Mouse (Mus musculus): ENCODE results near the gene Papss2. TPM values are rescaled to one million over a fixed set of nuclear protein-coding genes. Genes with fewer than 3 reads are reported as not detected.
A peak's percentile ranks its signal among the peaks of the same experiment; 100 is the strongest.

The Papss2 gene
- polyA plus RNA-seq, 1 experiment from 2014 or later = 29.6 TPM

DNA sequence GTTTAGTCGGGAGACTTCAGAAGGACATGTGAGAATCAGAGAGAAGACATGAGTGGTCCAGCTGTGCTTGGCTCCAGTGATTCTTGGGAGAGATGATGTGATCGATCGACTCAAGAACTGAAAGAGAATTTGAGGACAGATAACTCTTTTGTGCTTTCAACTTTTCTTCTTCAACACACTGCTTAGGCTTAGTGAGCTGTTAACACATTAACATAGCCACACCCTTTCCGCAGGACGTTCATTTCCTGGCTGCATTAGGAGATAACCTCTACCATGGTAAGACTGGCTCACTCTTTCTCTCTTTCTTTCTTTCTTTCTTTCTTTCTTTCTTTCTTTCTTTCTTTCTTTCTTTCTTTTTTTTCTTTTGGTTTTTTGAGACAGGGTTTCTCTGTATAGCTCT is 25.9 kb upstream of the Papss2 start:
- peak overlapping the region; percentile 36 for H3K4me2 ChIP-seq (ENCODE audit: low read depth, low read length)
- no peaks in the 10 kb centered on the region for H3K36me3 ChIP-seq (replicated peaks; ENCODE audit: insufficient read depth, low read length)
- no peak overlapping the region; the same call in 1 of the 2 replicates for H3K27ac ChIP-seq (ENCODE audit: low read depth)
- WGBS (ENCODE audit: insufficient replicate concordance) = 49% methylated on average over 5 of the region's 5 CpGs
- TF ChIP-seq CTCF (IDR thresholded peaks at IDR 0.05; ENCODE audit: low read depth) (no peak), EP300 (IDR thresholded peaks at IDR 0.05; ENCODE audit: low read depth) (no peak)
- no peak for DNase-seq
- H3K9ac ChIP-seq (replicated peaks) = no peak overlapping the region
- no peaks in the 10 kb centered on the region for H3K27me3 ChIP-seq (ENCODE audit: insufficient read depth, low read length)
- H3K4me3 ChIP-seq (ENCODE audit: low read depth, low read length) = no peak overlapping the region
- no peaks in the 10 kb centered on the region for H3K9me3 ChIP-seq (ENCODE audit: low read length)
- peak; percentile 77 for ATAC-seq
- peaks cover 20% of the 10 kb centered on the region for H3K4me1 ChIP-seq (ENCODE audit: insufficient read depth)

DNA sequence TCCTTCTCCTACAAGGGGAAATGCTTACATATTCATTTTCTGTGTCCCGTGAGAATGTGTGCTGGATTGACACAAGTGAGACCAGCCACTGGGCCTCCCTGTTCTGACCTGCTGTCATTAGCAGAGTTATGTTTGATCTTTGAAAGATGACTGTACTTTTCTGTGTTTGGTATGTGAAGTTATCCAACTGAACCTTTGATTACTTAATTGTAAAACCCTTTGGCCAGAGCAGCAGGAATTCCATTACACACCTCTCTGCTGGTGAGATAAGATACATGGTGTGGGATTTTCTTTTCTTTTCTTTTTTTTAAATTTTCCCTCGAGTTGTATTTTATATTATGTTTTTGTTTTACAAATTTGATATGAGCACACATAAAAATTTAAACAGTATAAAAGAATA is 23.4 kb upstream of the Papss2 start:
- ATAC-seq (no peak), DNase-seq (no peak)
- no peak overlapping the region for H3K27ac ChIP-seq (ENCODE audit: low read depth)
- WGBS (ENCODE audit: insufficient replicate concordance) = 66% methylated on average over 2 of the region's 2 CpGs
- H3K9me3 ChIP-seq (ENCODE audit: low read length) = no peaks in the 10 kb centered on the region
- H3K27me3 ChIP-seq (ENCODE audit: insufficient read depth, low read length) = no peaks in the 10 kb centered on the region
- no peak for TF ChIP-seq CTCF (IDR thresholded peaks at IDR 0.05; ENCODE audit: low read depth)
- no peak for TF ChIP-seq EP300 (IDR thresholded peaks at IDR 0.05; ENCODE audit: low read depth)
- peaks cover 20% of the 10 kb centered on the region for H3K4me1 ChIP-seq (ENCODE audit: insufficient read depth)
- no peak overlapping the region for H3K4me2 ChIP-seq (ENCODE audit: low read depth, low read length)
- no peak overlapping the region for H3K9ac ChIP-seq (replicated peaks)
- no peaks in the 10 kb centered on the region for H3K36me3 ChIP-seq (replicated peaks; ENCODE audit: insufficient read depth, low read length)
- no peak overlapping the region for H3K4me3 ChIP-seq (ENCODE audit: low read depth, low read length)

DNA sequence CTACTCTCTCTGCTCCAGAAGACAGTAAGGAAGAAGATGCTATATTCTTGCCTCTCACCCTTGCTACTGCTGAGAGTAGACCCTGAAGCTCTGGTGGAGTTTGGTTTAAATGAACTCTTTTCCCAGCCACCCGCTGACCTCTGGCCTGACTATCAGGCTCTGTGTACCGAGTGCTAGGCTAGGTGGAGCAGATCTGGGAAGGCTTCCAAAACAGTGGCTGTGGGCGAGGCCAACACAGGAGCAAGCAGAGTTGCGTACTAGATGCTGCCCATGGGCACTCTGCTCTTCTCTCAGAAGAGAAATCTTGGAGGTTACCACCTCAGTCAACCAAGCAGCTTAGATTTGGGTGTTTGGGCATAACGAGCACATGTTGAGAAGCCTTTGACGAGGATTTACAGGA is 22.3 kb upstream of the Papss2 start:
- no peaks in the 10 kb centered on the region for H3K36me3 ChIP-seq (replicated peaks; ENCODE audit: insufficient read depth, low read length)
- H3K9ac ChIP-seq (replicated peaks) = no peak overlapping the region
- ATAC-seq (peak; percentile 82), DNase-seq (peak; percentile 73)
- no peak overlapping the region for H3K4me2 ChIP-seq (ENCODE audit: low read depth, low read length)
- H3K4me1 ChIP-seq (ENCODE audit: insufficient read depth) = peaks cover 20% of the 10 kb centered on the region
- H3K27ac ChIP-seq (ENCODE audit: low read depth) = peak overlapping the region; percentile 68
- no peaks in the 10 kb centered on the region for H3K27me3 ChIP-seq (ENCODE audit: insufficient read depth, low read length)
- no peaks in the 10 kb centered on the region for H3K9me3 ChIP-seq (ENCODE audit: low read length)
- H3K4me3 ChIP-seq (ENCODE audit: low read depth, low read length) = no peak overlapping the region
- TF ChIP-seq CTCF (IDR thresholded peaks at IDR 0.05; ENCODE audit: low read depth) (no peak), EP300 (IDR thresholded peaks at IDR 0.05; ENCODE audit: low read depth) (no peak)
- WGBS (ENCODE audit: insufficient replicate concordance) = 52% methylated on average over 6 of the region's 6 CpGs

DNA sequence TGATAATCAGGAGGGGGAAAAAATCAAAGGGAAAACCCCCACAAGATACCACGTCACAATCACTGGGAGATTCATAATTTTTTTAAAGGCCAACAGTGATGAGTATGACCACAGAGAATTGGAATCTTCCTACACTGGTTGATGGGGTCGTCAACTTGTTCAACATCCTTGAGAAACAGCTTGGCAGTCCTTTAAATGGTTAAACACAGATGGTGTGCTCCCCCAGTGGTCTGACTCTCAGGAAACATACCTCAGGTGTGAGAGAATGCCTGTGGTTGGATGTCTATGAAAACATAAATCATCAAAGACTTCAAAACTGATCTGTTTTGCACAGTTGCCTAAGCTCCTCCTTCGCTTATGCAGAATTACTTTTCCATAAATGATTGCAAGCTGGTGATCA is 20.7 kb upstream of the Papss2 start:
- DNase-seq (no peak), ATAC-seq (no peak)
- TF ChIP-seq EP300 (IDR thresholded peaks at IDR 0.05; ENCODE audit: low read depth) (no peak), CTCF (IDR thresholded peaks at IDR 0.05; ENCODE audit: low read depth) (no peak)
- peaks cover 18% of the 10 kb centered on the region for H3K4me1 ChIP-seq (ENCODE audit: insufficient read depth)
- H3K27ac ChIP-seq (ENCODE audit: low read depth) = no peak overlapping the region
- H3K4me2 ChIP-seq (ENCODE audit: low read depth, low read length) = no peak overlapping the region
- no peaks in the 10 kb centered on the region for H3K9me3 ChIP-seq (ENCODE audit: low read length)
- WGBS (ENCODE audit: insufficient replicate concordance) = 79% methylated on average over 3 of the region's 3 CpGs
- H3K9ac ChIP-seq (replicated peaks) = no peak overlapping the region
- H3K27me3 ChIP-seq (ENCODE audit: insufficient read depth, low read length) = no peaks in the 10 kb centered on the region
- no peaks in the 10 kb centered on the region for H3K36me3 ChIP-seq (replicated peaks; ENCODE audit: insufficient read depth, low read length)
- no peak overlapping the region for H3K4me3 ChIP-seq (ENCODE audit: low read depth, low read length)

DNA sequence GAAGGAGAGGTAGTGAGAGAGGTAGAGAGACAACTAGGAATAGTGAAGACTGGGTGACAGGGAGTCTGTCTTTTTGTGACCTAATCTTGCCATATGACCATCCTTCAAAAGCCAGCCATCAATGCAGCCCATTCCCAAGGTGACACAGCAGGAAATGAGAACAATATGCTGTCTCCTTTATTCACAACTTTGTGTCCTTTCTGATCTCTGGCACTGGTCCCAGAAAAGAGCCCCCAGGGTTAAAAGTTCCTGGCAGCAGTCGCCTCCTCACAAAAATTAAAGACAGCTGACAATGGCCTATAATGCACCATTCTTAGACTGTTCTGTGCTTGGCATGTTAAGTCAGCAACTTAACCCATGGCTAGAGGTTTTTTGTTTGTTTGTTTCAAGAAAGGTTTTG is 17.8 kb upstream of the Papss2 start:
- 54% methylated on average over 1 of the region's 1 CpGs for WGBS (ENCODE audit: insufficient replicate concordance)

DNA sequence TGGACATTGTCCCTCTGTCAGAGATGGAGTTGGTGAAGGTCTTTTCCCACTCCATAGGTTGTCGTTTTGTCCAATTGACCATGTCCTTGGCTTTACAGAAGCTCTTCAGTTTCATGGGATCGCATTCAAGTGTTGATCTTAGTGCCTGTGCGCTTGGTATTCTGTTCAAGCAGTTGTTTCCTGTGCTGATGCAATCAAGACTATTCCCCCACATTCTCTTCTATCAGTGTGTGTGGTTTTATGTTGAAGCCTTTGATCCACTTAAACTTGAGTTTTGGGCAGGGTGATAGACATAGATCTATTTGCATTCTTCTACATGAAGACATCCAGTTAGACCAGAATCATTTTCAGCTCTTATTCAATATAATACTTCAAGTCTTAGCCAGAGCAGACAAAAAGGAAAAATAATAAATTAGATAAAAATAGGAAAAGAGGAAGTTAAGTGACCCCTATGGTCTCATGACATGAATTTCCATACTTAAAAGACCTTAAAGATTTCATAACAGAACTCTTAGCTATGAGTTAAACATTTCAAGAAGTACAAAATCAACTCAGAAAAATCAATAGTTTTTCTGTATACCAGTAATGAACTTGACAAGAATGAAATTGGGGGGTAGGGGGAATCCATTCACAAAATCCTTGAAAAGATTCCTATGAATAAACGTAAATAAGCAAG is 12.4 kb upstream of the Papss2 start:
- Histone ChIP-seq H3K4me2 (ENCODE audit: low read depth, low read length) (no peak overlapping the region), H3K4me3 (ENCODE audit: low read depth, low read length) (no peak overlapping the region), H3K9ac (replicated peaks) (no peak overlapping the region), H3K36me3 (replicated peaks; ENCODE audit: insufficient read depth, low read length) (no peaks in the 10 kb centered on the region), H3K4me1 (ENCODE audit: insufficient read depth) (0 out of 2 replicates have a peak, but pooled peaks cover 3% of the 10 kb centered on the region), H3K27me3 (ENCODE audit: insufficient read depth, low read length) (no peaks in the 10 kb centered on the region), H3K9me3 (ENCODE audit: low read length) (no peaks in the 10 kb centered on the region), H3K27ac (ENCODE audit: low read depth) (no peak overlapping the region)
- TF ChIP-seq EP300 (IDR thresholded peaks at IDR 0.05; ENCODE audit: low read depth) (no peak), CTCF (IDR thresholded peaks at IDR 0.05; ENCODE audit: low read depth) (no peak)
- ATAC-seq (no peak), DNase-seq (no peak)
- WGBS (ENCODE audit: insufficient replicate concordance) = 48% methylated on average over 4 of the region's 4 CpGs

More for the DNA sequence above, 17.8 kb upstream of the Papss2 start:
- H3K9me3 ChIP-seq (ENCODE audit: low read length) = no peaks in the 10 kb centered on the region
- H3K9ac ChIP-seq (replicated peaks) = no peak overlapping the region
- H3K36me3 ChIP-seq (replicated peaks; ENCODE audit: insufficient read depth, low read length) = no peaks in the 10 kb centered on the region
- peaks cover 10% of the 10 kb centered on the region for H3K4me1 ChIP-seq (ENCODE audit: insufficient read depth)
- no peak overlapping the region for H3K4me3 ChIP-seq (ENCODE audit: low read depth, low read length)
- DNase-seq (no peak), ATAC-seq (no peak)
- no peak overlapping the region for H3K4me2 ChIP-seq (ENCODE audit: low read depth, low read length)
- no peak for TF ChIP-seq EP300 (IDR thresholded peaks at IDR 0.05; ENCODE audit: low read depth)
- TF ChIP-seq CTCF (IDR thresholded peaks at IDR 0.05; ENCODE audit: low read depth) = no peak
- H3K27me3 ChIP-seq (ENCODE audit: insufficient read depth, low read length) = no peaks in the 10 kb centered on the region
- H3K27ac ChIP-seq (ENCODE audit: low read depth) = no peak overlapping the region
